Mouse (Mus musculus) bone marrow macrophage, adult 2 months (primary cell): ENCODE data around the gene Anapc4.

Experiments used
- CTCF ChIP-seq: IDR thresholded peaks from 2 replicates; pipeline ENCODE4 v1.5.1; 2012; ENCODE audit warnings: low read depth, mild to moderate bottlenecking, low read length, moderate library complexity
- POLR2A ChIP-seq: IDR thresholded peaks from 2 replicates; pipeline ENCODE4 v1.6.1; 2012; ENCODE audit warnings: mild to moderate bottlenecking, low read depth, low read length, borderline replicate concordance

GRCm38 (mm10) chr5:52865825-52866224, 32.0 kb downstream of the Anapc4 start:
- TF ChIP-seq CTCF (no peak), POLR2A (no peak)
